Mouse (Mus musculus): Measurements from ENCODE around the gene Slc8a1.

The Slc8a1 gene

DNA sequence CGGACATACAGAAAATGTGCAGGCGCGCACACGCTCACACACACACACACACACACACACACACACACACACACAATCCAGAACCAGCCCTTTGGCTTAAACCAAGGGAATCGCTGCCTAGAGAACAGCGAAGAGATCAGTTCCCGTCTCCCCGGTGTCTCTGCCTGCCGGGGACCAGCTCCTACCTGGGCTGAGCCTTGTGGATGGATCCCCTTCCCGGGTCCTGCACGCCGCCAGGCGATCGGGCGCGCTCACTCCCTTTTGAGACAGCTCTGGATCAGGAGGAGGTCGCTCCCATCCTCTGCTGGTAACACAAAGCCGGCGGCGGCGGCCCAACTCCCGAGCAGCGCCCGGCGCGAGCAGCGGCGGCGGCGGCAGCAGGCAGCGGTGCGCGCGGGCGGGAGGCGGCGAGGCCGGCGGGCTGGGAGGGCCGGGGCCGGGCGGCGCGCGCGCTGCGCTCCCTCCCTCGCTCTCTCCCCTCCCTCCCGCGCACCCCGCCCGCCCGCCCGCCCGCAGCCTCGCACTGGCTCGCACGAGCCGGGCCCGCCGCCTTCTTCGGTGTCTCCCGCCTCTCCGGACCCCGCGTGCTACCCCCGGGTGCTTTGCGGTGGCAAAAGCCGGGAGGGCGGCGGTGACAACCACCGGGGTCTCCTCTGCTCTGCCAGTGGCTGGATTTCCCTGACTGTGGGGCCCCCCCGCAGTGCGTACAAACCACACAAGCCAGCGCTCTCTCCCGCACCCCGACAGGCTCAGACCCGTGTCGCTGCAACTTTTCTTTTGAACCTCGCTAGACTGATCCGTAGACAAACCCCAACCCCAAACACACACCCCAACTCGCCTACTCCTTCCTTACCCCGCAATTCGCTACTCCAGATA is 68.1 kb downstream of the Slc8a1 start:
- DNase-seq (ENCODE audit: low read depth, low spot score), result peak; percentile 45

DNA sequence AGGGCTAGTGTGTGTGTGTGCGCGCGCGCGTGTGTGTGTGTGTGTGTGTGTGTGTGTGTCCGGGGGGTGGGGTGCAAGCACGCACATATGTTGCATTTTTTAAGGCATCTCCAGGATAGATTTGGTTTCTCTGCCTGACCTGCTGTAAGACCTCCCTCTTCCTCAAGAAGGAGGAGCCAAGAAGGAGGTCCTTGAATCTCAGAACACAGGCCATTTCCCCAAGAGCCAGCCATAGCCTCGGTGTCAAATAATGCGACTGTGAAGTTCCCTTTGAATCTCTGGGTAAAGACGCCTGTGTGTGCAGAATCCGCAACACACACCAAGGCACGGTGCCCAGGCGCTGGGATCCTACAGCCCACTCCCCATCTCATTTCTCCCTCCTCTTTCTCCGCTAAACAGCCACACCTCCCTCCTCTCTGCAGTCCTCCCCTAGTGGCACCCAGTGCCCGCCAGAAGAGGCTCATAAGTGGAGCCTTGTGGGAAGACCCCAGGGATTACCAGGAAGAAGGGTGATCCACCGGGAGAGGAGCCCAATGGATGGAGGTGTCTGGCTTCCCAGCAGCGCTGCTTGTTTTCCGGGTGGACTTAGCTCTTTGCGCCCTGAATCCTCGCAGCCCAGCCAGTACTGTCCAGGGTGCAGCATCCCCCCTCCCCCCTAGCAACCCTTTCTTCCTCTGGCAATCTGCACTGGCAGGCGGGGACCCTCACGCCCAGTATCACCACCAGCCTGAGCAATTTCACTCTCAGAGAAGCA is 68.9 kb downstream of the Slc8a1 start:
- DNase-seq (ENCODE audit: low read depth, low spot score), result peak; percentile 60

DNA sequence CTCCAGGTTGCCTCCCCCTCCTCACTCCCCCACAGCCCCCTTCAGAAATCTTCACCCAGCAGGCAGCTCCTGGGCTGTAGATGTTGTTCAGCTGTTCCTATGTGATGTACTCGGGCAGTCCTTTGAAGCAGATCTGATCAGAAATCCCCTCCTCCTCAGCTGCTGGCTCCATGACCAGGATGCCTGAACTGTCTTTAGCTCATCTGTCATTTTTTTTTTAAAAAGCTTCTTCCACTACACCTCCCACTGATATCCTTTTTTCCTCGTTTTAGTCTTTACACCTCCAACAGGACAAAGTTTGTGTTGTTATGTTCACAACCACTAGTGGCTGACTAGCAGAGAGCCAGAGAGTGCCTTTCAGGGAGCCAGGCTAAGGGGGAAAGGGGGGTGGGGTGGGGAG is 69.7 kb downstream of the Slc8a1 start:
- DNase-seq (ENCODE audit: low read depth, low spot score), result peak; percentile 10

DNA sequence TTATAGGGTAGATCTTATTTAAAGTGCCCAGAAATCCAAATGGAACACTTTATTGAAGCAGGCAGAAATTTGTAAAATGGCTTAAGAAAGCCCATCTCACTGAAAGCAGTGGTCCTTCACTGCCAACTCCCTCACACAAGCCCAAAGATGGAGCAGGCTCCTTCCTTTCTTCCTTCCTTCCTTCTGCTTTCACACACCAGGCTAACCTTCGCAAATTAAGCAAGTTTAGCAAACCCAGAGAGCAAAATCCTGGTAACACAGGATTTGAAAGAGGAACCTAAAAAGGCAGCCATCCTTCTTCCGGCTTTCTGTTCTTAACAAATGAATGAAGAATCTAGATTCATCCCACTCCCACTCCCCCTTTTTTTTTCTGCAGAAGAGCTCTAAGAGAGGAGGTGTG is 70.2 kb downstream of the Slc8a1 start:
- no peak for DNase-seq (ENCODE audit: low read depth, low spot score)

DNA sequence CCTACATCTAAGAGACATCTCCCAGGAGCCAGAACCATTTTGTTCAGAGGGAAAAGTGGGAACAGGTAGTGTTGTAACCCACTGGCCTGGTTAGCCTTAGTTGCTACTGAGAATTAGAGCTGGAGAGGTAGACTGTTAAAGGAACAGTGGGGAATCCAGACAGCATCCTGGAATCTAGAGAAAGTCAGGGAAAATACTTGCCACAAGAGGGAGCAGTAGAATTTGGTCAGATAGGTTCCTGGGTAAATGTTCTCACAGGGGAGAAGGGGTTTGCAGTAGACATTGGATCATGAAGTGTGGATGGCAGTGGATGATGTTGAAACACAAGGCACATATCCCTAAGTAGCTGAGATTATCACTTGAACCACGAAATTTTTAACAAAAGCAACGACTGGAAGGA is 71.6 kb downstream of the Slc8a1 start:
- DNase-seq (ENCODE audit: low read depth, low spot score), result peak; percentile 54

DNA sequence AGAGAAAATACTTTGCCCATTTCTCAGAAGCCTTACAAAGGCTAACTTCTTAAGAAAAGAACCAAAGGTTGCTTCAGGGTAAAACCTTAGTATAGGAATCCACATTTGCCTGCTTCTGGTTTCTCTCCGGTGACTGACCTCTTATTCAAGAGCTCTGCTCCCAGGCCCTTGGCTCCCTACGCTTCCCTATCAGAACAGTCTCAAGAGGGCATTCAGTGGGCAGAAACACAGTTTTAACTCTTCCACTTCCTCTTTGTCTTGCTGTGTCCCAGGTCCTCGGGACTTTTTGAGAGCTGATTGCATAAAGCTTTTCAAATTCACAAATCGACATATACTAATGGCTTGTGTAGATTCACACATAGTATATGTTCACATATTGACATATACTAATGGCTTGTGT is 73.3 kb downstream of the Slc8a1 start:
- no peak for DNase-seq (ENCODE audit: low read depth, low spot score)

DNA sequence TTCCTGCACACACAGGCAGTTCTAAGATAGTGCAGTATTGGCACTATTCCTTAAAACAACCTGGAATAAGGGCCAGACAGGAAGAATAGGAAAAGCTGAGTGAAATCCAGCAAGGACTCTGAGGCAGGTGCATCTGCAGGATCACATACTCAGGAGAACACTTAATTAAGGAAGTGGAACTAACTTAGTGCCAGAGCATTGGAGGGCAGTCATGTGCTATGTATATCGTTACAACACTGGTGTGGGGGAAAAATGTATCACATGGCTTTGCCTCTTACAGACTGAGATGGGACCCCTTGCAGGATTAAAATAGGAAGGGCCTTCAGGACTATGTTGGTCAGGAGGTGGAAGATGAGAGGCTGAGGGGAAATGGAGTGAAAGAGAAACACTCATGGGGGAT is 80.3 kb downstream of the Slc8a1 start:
- no peak for DNase-seq (ENCODE audit: low read depth, low spot score)

DNA sequence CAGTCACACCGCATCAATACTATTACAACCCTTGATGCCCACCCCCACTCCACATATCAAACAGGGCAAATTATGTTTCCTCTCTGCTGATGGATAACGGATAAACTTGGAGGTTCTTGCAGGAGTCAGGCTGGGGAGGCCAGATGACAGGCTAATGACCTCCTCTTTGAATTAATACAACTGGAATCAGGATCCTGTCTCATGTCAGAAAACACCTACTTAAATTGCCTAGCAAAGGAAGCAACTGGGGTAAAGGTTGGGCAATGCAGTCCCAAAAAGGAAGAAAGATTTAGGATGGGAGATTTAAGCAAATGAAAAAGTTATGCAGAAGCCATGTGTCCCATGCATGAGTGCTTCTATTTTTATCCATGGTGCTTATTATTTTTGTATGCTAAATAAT is 83.6 kb downstream of the Slc8a1 start:
- DNase-seq (ENCODE audit: low read depth, low spot score), result peak; percentile 85

DNA sequence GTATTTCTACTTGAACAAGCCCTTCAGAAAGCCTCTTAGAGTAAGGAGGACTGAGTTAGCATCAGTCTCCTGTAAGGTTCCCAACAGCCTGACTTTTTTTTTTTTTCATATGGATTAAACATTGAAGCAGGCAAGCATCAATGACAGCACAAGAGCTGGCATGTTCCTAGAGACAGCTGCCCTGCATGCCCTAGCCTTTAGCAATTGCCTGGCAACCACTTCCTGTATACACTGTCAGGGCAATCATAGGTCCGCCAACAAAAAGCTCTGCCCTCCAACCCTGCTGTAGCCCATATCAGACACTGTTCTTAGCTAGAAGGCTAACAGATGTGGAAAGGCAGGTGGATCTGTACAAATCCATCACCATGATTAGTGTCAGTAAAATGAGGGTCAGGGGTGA is 85.2 kb downstream of the Slc8a1 start:
- DNase-seq (ENCODE audit: low read depth, low spot score), result no peak

DNA sequence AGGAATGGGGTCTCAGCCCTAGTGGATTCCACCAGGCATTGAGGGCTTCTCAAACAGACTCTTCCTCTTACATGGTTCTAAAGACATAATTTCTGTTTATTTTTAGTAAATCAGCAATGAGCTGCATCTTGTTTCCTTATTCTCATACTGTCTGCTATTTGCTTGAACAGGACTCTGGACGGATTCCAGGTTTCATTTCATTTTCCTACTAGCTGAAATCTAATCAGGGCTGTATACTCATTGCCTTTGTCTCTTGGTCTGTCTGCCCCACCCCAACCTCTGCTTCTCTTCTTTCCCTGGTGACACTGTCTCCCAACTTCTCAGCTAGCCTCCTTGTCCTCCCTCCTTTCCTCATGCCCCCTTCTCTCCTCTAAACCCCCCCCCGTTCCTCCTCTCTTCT is 101.4 kb downstream of the Slc8a1 start:
- DNase-seq (ENCODE audit: low read depth, low spot score), result no peak

DNA sequence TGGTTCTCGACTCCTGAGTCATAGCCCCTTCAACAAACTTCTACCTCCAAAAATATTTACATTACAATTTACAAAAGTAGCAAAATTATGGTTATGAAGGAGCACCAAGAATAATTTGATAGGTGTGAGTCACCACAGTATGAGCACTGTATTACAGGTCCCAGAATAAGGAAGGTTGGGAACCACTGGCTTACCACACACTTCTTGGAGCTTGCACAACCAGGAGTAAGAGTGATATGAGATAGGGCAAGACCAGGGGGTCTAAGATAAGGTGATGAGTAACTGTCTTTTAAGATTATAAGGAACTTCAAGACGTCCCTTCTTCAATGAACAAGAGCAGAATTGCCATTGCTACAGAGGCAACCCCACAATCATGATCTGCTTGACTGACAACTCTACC is 107.7 kb downstream of the Slc8a1 start:
- no peak for DNase-seq (ENCODE audit: low read depth, low spot score)

DNA sequence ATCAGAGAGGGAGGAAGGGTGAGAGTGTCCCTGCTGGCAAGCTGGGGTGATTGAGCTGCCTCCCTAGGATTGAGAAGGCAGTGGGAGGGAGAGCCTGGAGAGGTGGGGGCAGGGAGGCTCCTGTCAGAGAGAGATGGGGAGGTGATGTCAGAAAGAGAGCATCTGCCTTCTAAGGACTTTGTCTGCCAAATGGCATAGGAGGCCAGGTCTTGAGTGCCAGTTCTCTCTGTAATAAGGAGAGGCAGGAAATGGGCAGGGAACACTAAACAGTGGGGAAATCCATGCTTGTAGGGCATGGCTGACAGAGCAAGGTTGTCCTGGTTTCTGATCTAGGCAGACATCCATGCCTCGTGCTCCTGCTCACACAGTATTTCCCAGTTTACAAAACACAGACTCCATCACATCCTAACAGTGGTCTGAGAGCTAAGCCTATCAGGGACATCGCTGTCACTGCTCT is 117.0 kb downstream of the Slc8a1 start:
- no peak for DNase-seq (ENCODE audit: low read depth, low spot score)

DNA sequence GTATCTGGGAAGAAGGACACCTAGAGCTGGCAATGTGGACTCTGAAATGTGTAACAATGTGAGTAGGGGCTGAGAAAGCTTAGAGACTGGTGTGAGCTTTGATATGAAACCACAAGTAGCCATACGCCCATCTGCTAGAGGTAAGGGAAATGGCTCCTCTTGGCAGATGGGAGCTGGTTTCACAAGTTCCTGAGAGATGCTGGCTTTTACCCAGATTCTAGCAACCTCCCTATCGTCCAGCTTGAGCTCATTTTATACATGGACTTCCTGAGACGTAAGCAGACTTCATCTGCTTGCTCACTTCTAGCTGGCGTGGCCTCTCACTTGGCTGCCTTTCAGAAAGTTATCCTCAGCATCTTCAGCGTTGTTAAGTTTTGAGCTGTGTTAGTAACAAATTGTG is 119.7 kb downstream of the Slc8a1 start:
- DNase-seq (ENCODE audit: low read depth, low spot score), result no peak

DNA sequence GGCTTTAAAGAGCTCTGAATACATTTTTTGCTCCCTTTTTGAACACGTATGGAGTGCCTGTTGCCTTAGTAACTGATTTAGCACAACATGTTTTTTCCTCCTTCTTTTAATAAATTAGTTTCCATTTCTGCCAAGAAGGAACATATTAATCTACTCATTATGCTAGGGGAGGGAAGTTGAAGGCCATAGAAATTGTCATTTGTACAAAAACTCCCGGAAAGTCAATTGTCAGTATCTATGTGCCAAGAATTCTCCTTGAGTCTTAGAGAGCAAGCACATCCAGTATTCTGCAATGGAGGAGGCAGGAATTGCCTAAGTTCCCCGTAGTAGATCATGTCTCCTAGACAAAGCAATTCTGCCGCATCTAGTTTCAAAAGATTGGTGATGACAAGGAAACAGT is 121.9 kb downstream of the Slc8a1 start:
- DNase-seq (ENCODE audit: low read depth, low spot score), result no peak

DNA sequence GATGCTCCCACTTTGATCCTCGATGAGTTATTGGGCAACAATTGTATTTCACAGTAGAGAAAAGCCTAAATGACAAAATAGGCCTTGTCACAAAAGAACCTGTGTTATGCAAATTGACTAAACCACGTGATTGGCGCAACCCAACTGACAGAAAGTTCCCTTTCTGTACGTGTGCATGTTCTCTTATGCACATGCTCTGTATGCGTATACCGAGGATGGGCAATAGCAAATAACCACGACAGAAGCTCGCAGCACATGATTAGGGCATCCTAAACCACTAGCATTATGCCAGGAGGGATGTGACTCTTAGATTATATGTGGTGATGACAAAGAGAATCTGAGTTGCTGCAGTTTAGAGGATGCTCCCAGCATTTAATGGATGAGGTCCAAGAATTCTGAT is 122.8 kb downstream of the Slc8a1 start:
- no peak for DNase-seq (ENCODE audit: low read depth, low spot score)

DNA sequence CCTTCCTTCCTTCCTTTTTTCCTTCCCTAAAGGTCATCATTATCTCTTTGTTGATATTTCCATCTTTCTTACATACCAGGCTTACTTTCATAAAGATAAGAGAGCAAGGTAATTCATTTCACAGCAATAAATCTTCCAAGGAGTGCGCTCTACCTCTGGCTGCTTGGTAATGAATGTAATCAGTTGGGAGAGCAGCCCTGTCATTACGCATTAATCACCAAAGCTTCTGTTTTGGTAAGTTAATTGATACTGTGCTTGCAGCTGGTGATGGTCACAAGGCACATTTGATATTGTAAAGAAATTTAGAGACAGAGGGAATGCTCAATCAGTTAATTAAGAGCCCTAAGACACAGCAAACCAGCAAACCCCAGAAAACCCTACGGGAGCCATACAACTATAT is 130.7 kb downstream of the Slc8a1 start:
- DNase-seq (ENCODE audit: low read depth, low spot score), result no peak

DNA sequence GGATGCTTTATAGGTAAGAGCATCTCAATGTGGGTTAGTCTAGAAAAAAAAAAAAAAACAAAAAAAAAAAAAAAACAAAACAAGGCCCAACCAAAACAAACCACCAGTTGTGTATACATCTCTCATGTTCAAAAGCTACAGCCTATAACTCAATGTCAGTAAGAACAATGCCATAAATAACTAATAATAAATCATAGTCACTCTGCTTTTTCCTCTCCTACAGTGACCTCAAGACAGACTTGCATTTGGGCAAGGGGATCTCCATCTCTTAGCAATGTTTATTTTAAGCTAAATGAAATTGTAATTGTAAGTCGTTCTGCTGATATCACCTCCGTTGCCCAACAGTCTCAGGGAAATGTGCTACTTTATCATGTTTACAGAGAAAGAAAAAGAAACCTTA is 132.1 kb downstream of the Slc8a1 start:
- no peak for DNase-seq (ENCODE audit: low read depth, low spot score)

DNA sequence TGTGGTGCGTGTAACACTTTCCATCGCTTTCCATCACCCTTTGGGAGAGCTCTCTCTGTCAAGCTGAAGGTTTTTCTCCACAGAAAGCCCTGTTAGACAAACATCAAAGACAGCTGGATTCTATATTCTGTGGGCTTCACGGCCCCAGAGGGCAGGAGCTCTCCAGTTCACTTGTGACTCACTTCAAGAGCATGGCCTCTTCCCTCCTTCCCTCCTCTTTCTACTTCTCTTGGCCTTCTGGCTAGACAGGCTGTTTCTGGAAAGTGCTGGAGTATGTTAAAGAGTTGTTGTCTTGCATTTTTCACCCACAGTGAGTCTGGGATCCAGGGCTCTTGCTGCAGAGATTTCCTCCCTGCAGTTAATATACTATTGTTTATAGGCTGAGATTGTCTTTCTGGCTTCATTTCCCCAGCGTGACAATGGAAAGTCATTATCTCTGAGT is 132.9 kb downstream of the Slc8a1 start:
- DNase-seq (ENCODE audit: low read depth, low spot score), result no peak

DNA sequence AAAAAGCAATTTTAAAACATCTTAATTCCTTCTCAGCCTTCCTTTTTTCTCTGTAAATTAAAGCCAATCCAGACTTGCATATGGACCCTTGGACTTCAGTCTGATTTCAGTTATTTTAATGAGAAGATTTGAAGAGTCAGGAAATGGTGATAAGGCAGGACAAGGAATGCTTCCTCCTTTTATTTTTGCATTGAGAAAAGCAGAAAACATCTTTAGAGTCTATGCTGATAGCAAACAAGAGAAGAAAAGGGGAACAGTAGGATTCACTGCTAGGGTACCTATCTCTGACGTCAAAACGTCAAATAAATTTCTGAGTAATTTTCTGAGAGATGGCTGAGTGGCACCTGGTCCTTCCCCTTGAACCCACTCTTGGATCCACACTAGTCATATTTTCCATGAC is 139.1 kb downstream of the Slc8a1 start:
- no peak for DNase-seq (ENCODE audit: low read depth, low spot score)

DNA sequence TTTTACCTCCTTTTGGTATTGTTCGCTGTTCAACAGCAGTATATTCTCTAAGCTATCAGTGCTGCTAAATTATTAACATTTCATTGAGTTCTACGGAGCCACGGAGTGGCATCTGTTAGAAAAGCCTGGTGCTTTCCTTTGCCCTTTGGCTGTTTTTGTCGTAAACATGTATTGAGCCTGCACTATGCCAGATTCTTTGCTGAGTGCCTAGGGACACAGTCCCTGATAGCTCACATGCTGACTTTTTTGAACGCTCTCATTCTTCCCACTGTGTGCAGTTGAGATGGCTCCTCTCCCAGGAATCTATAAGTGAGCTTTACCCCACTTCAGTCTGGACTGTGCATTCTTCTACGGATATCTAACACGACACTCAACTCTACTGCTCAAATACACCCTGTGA is 148.4 kb downstream of the Slc8a1 start:
- no peak for DNase-seq (ENCODE audit: low read depth, low spot score)

DNA sequence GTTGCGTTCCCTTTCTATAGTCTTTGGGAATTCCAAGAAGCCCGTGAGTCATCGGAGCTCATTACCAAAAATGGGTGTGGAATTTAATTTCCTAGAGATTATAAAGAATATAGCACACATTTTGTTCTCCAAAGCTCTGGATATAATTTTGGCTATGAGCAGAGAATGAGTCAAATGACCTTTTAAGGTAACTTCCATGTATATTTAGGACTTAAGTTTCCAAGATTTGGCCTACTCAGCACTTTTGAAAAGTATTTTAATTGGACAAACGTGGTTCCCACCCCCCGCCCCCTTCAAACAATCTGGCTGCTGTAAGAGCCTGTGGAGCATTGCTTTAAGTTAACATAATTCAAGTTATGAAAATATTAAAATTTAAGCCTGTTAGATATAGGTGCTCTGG is 151.4 kb downstream of the Slc8a1 start:
- no peak for DNase-seq (ENCODE audit: low read depth, low spot score)

DNA sequence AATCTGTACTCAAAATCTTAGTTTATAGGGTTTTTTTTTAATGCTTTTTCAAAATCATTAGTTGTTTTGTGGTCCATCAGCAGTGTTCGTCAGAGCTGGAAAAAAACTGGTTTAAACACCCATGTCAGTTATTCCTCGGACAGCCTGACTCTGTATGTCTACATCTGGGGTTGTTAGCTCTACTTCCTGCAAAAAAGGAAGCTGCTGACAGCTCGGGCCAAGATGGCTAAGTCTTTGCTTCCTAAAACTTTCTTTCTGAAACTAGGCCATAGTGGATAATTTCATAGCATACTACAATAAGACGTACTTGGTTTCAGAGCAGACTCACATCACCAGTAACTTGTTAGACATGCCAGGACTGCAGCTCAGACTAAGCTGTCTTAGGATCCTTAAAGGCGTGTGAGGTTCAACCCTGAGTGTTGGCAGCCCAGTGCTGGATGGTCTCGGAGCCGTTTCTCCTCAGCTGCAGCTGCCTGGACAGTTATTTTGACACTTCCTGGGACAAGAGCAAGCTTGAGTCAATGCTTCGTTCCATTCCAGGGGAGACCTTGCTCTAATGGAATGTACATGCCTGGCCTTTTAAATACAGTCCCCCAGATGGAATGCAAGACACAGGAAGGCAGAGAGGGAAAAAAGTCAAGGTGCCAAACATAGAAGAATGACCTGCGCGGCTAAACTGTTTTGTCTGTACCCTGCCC is 158.3 kb downstream of the Slc8a1 start:
- no peak for DNase-seq (ENCODE audit: low read depth, low spot score)
